Mouse (Mus musculus): ENCODE measurements around the gene Itpr1. TPM values are rescaled to one million over a fixed set of nuclear protein-coding genes. Genes with fewer than 3 reads are reported as not detected.

Gene Itpr1
- polyA plus RNA-seq, 1 experiment from 2014 or later = 10.2 TPM

GRCm38 (mm10) chr6:108192632-108193031, 20.3 kb upstream of the Itpr1 start:
- Histone ChIP-seq H3K4me2 (no peak overlapping the region), H3K36me3 (replicated peaks) (no peaks in the 10 kb centered on the region), H3K4me1 (no peaks in the 10 kb centered on the region), H3K27ac (no peak overlapping the region), H3K27me3 (no peaks in the 10 kb centered on the region), H3K9me3 (no peaks in the 10 kb centered on the region), H3K4me3 (replicated peaks) (no peak overlapping the region), H3K9ac (no peak overlapping the region)
- no peak for ATAC-seq (ENCODE audit: low FRiP score)
- 79% methylated on average over 4 of the region's 4 CpGs for WGBS

DNA sequence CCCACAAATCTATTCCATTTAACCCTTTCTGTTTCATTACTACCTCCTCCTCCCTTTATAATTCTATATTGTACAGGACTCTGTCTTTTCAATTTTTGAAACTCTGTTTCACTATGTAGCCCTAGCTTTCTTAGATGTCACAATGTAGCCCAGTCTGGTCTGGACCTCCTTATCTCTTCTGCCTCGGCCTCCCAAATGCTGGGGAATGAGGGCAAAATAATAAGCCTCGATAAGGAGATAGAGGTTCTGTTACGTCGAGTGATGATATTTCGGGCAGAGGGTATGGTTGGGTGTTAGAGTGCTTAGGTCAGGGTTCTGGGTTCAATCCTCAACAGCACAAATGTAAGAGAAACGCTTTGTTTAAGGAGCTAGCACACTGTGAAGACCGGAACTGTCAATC, 16.2 kb upstream of the Itpr1 start:
- no peak for ATAC-seq (ENCODE audit: low FRiP score)
- H3K9ac ChIP-seq = no peak overlapping the region
- no peaks in the 10 kb centered on the region for H3K27me3 ChIP-seq
- H3K9me3 ChIP-seq = 0 out of 2 replicates have a peak, but pooled peaks cover 3% of the 10 kb centered on the region
- H3K4me3 ChIP-seq (replicated peaks) = no peak overlapping the region
- H3K36me3 ChIP-seq (replicated peaks) = no peaks in the 10 kb centered on the region
- H3K4me2 ChIP-seq = no peak overlapping the region
- no peaks in the 10 kb centered on the region for H3K4me1 ChIP-seq
- H3K27ac ChIP-seq = no peak overlapping the region
- 85% methylated on average over 7 of the region's 7 CpGs for WGBS

DNA sequence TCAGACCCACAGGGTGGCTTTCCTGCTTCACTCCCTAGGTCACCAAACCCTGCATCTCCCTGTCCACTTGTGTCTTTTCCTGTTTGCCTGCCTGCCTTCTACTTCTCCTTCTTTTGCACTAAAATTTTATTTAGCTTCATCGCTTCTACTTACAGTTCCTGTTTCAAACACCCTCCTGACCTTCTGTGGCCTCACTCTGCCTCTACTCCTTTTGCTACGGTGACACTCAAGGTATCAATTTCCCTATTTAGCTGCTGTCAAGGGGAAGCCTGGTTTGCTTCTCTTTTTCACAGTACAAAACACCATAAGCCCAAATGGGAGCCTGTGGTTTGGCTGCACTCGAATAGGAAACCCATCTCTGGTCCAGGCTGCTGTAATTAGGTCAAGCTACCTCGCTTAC, 15.8 kb upstream of the Itpr1 start:
- Histone ChIP-seq H3K4me2 (no peak overlapping the region), H3K27me3 (no peaks in the 10 kb centered on the region), H3K9me3 (0 out of 2 replicates have a peak, but pooled peaks cover 3% of the 10 kb centered on the region), H3K9ac (no peak overlapping the region), H3K4me1 (no peaks in the 10 kb centered on the region), H3K27ac (no peak overlapping the region), H3K36me3 (replicated peaks) (no peaks in the 10 kb centered on the region), H3K4me3 (replicated peaks) (no peak overlapping the region)
- no peak for ATAC-seq (ENCODE audit: low FRiP score)
- 78% methylated on average over 4 of the region's 4 CpGs for WGBS

DNA sequence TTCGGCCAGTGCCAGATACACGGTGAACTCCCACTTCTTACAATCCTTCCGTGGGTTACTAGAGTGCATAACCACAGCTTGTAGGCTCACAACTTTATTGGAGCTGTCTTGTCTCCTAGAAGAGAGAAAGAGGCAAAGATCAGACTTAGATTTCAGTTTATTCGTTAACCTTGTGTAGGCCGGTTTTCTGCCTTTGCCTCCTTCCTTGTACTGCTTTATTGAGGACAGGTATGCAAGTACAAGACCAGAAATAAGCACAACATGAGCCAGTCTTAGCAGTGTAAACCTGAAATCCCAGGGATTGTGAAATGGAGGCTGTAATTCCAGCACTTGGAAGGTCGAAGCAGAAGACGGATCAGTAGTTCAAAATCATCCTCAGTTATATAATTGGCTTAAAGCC, 14.6 kb upstream of the Itpr1 start:
- no peaks in the 10 kb centered on the region for H3K4me1 ChIP-seq
- no peak for ATAC-seq (ENCODE audit: low FRiP score)
- H3K9ac ChIP-seq = no peak overlapping the region
- no peak overlapping the region for H3K27ac ChIP-seq
- no peaks in the 10 kb centered on the region for H3K36me3 ChIP-seq (replicated peaks)
- no peak overlapping the region for H3K4me2 ChIP-seq
- no peak overlapping the region for H3K4me3 ChIP-seq (replicated peaks)
- H3K27me3 ChIP-seq = no peaks in the 10 kb centered on the region
- H3K9me3 ChIP-seq = 0 out of 2 replicates have a peak, but pooled peaks cover 3% of the 10 kb centered on the region
- 87% methylated on average over 7 of the region's 7 CpGs for WGBS

DNA sequence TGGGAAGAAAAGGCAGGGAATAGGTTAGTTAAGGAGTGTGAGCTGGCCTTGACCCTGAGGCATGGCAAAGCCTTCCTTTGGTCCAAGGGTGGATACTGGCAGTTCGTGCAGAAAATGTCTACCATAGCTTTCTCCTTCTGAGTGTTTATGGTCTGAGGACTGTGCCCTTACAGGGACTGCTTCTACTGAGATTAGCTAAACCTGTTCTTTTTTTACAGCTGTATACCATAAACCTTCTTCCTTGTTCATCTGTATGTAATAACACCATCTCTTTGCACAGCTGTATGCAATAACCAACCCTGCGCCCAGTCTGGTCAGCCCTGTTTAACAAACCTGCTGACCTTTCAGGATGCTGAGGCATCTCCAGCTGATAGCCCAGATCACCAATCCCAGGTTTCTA, 8.6 kb upstream of the Itpr1 start:
- H3K4me2 ChIP-seq = no peak overlapping the region
- 98% methylated on average over 2 of the region's 2 CpGs for WGBS
- H3K4me3 ChIP-seq (replicated peaks) = no peak overlapping the region
- H3K36me3 ChIP-seq (replicated peaks) = no peaks in the 10 kb centered on the region
- no peaks in the 10 kb centered on the region for H3K27me3 ChIP-seq
- H3K27ac ChIP-seq = no peak overlapping the region
- ATAC-seq (ENCODE audit: low FRiP score) = no peak
- H3K4me1 ChIP-seq = no peaks in the 10 kb centered on the region
- no peaks in the 10 kb centered on the region for H3K9me3 ChIP-seq
- H3K9ac ChIP-seq = no peak overlapping the region

- Histone ChIP-seq H3K36me3 (replicated peaks) (no peaks in the 10 kb centered on the region), H3K4me2 (no peak overlapping the region), H3K9ac (no peak overlapping the region), H3K4me1 (no peaks in the 10 kb centered on the region), H3K9me3 (no peaks in the 10 kb centered on the region), H3K4me3 (replicated peaks) (no peak overlapping the region), H3K27ac (no peak overlapping the region), H3K27me3 (no peaks in the 10 kb centered on the region)
- WGBS = 71% methylated on average over 4 of the region's 4 CpGs
- no peak for ATAC-seq (ENCODE audit: low FRiP score)
Measured at GRCm38 (mm10) chr6:108206145-108206544, 6.8 kb upstream of the Itpr1 start.

- Histone ChIP-seq H3K9ac (no peak overlapping the region), H3K4me2 (no peak overlapping the region), H3K27ac (no peak overlapping the region), H3K27me3 (peaks cover 4% of the 10 kb centered on the region; the same call in 1 of the 2 replicates), H3K4me3 (replicated peaks) (no peak overlapping the region), H3K36me3 (replicated peaks) (no peaks in the 10 kb centered on the region), H3K4me1 (peaks cover 3% of the 10 kb centered on the region; the same call in 1 of the 2 replicates), H3K9me3 (no peaks in the 10 kb centered on the region)
- 81% methylated on average over 5 of the region's 5 CpGs for WGBS
- no peak for ATAC-seq (ENCODE audit: low FRiP score)
Measured at GRCm38 (mm10) chr6:108206914-108207566, 5.9 kb upstream of the Itpr1 start.

GRCm38 (mm10) chr6:108211896-108212880, 708 bp upstream of the Itpr1 start:
- H3K4me1 ChIP-seq = peaks cover 16% of the 10 kb centered on the region
- peak; percentile 30 for ATAC-seq (ENCODE audit: low FRiP score)
- H3K4me3 ChIP-seq (replicated peaks) = peak overlapping the region; percentile 67
- H3K27me3 ChIP-seq = peaks cover 4% of the 10 kb centered on the region; the same call in 1 of the 2 replicates
- H3K4me2 ChIP-seq = peak overlapping the region; percentile 85
- H3K36me3 ChIP-seq (replicated peaks) = no peaks in the 10 kb centered on the region
- H3K9ac ChIP-seq = peak overlapping the region; percentile 67
- 8% methylated on average over 36 of the region's 36 CpGs for WGBS
- no peak overlapping the region for H3K27ac ChIP-seq
- no peaks in the 10 kb centered on the region for H3K9me3 ChIP-seq

- peak overlapping the region; percentile 67 for H3K4me3 ChIP-seq (replicated peaks)
- H3K27ac ChIP-seq = no peak overlapping the region
- no peaks in the 10 kb centered on the region for H3K9me3 ChIP-seq
- peak overlapping the region; percentile 67 for H3K9ac ChIP-seq
- H3K36me3 ChIP-seq (replicated peaks) = no peaks in the 10 kb centered on the region
- ATAC-seq (ENCODE audit: low FRiP score) = no peak
- WGBS = under 1% methylated on average over 29 of the region's 29 CpGs
- peak overlapping the region; percentile 85 for H3K4me2 ChIP-seq
- peaks cover 16% of the 10 kb centered on the region for H3K4me1 ChIP-seq
- peaks cover 4% of the 10 kb centered on the region; the same call in 1 of the 2 replicates for H3K27me3 ChIP-seq
Measured at GRCm38 (mm10) chr6:108213481-108214293, 791 bp downstream of the Itpr1 start.

GRCm38 (mm10) chr6:108214294-108214925, 1.5 kb downstream of the Itpr1 start:
- H3K4me2 ChIP-seq = peak overlapping the region; percentile 85
- H3K4me1 ChIP-seq = peaks cover 16% of the 10 kb centered on the region
- no peak overlapping the region for H3K27ac ChIP-seq
- no peaks in the 10 kb centered on the region for H3K9me3 ChIP-seq
- H3K27me3 ChIP-seq = peaks cover 4% of the 10 kb centered on the region; the same call in 1 of the 2 replicates
- no peak for ATAC-seq (ENCODE audit: low FRiP score)
- peak overlapping the region; percentile 67 for H3K9ac ChIP-seq
- peak overlapping the region; percentile 67 for H3K4me3 ChIP-seq (replicated peaks)
- 11% methylated on average over 10 of the region's 10 CpGs for WGBS
- H3K36me3 ChIP-seq (replicated peaks) = no peaks in the 10 kb centered on the region

DNA sequence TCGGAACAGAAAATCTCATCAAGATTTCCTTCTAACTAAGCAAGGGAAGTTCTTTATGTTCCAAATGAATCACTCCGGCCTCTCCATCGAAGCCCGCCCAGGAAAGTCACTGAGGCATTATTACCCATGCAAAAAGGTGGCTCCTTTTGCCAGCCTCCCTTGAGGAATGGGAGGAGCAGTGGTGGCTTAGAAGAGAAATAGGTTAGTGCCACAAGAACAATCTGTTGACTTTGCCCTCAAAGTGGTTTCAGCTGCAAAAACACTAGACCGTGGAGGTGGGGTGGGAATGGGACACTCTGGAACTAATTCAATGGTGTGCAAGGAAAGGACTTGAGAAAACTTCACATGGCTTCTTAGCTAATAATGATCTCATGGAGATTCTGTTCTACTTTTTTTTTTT, 3.2 kb downstream of the Itpr1 start:
- H3K4me3 ChIP-seq (replicated peaks) = no peak overlapping the region
- no peak overlapping the region for H3K27ac ChIP-seq
- no peak overlapping the region for H3K9ac ChIP-seq
- H3K36me3 ChIP-seq (replicated peaks) = no peaks in the 10 kb centered on the region
- no peak for ATAC-seq (ENCODE audit: low FRiP score)
- peaks cover 16% of the 10 kb centered on the region for H3K4me1 ChIP-seq
- peaks cover 4% of the 10 kb centered on the region; the same call in 1 of the 2 replicates for H3K27me3 ChIP-seq
- no peaks in the 10 kb centered on the region for H3K9me3 ChIP-seq
- no peak overlapping the region for H3K4me2 ChIP-seq
- WGBS = 81% methylated on average over 5 of the region's 5 CpGs

Data from forebrain, embryonic 12.5 days (tissue).